Mouse (Mus musculus) CH12.LX (cell line): ENCODE results near the gene Padi1. TPM values are rescaled to one million over a fixed set of nuclear protein-coding genes. Genes with fewer than 3 reads are reported as not detected.

Source experiments
- DNase-seq: peaks from one replicate; pipeline ENCODE4 v3.0.0-alpha.2; 2013; ENCODE audit errors: extremely low read depth
- H3K27ac ChIP-seq: 2 replicates; pipeline ENCODE4 v1.5.1; 2012; ENCODE audit warnings: low read depth, mild to moderate bottlenecking, control low read depth, moderate library complexity; ENCODE audit not compliant: insufficient read depth
- H3K27me3 ChIP-seq: replicated peaks from 2 replicates; pipeline ENCODE3; 2012; ENCODE audit warnings: inconsistent platforms
- H3K36me3 ChIP-seq, 2 experiments: replicated peaks in 1 of 2; 2 replicates each; pipeline versions ENCODE3 to v1.6.1; 2012; ENCODE audit warnings: inconsistent platforms in 1 of 2, low read length in 1 of 2, mild to moderate bottlenecking in 1 of 2, mixed read lengths in 1 of 2, moderate library complexity in 1 of 2; ENCODE audit not compliant: control insufficient read depth in 1 of 2, insufficient read depth in 1 of 2
- H3K4me1 ChIP-seq, 2 experiments: 2 replicates each; pipeline ENCODE4 v1.6.1; 2012; ENCODE audit warnings: inconsistent platforms in 1 of 2, moderate library complexity in 1 of 2; ENCODE audit not compliant: insufficient read depth in 2 of 2, control insufficient read depth in 1 of 2
- H3K4me2 ChIP-seq: 2 replicates; pipeline ENCODE4 v1.6.1; 2012; ENCODE audit warnings: low read depth, mild to moderate bottlenecking, control low read depth; ENCODE audit not compliant: poor library complexity, insufficient read depth, severe bottlenecking
- H3K4me3 ChIP-seq, 3 experiments: fragments of 150-350 bp in 1 of 3; sonication (generic) in 1 of 3; replicated peaks in 1 of 3; 2 replicates each; pipeline versions ENCODE3 to v1.5.1; 2011 to 2012; ENCODE audit warnings: low read depth in 2 of 3, low read length in 2 of 3, mild to moderate bottlenecking in 2 of 3, moderate library complexity in 2 of 3, control low read depth in 1 of 3, improper control_type of control experiment in 1 of 3, inconsistent platforms in 1 of 3, mixed read lengths in 1 of 3; ENCODE audit not compliant: poor library complexity in 1 of 3
- H3K79me2 ChIP-seq: replicated peaks from 2 replicates; pipeline ENCODE4 v1.6.1; 2012; ENCODE audit warnings: mild to moderate bottlenecking, moderate library complexity; ENCODE audit not compliant: control insufficient read depth, poor library complexity, insufficient read depth, severe bottlenecking; ENCODE audit errors: extremely low read depth
- H3K9ac ChIP-seq: 2 replicates; pipeline ENCODE4 v1.6.1; 2012; ENCODE audit warnings: low read depth, mild to moderate bottlenecking, control low read depth, moderate library complexity; ENCODE audit not compliant: insufficient read depth
- H3K9me3 ChIP-seq: replicated peaks from 2 replicates; pipeline ENCODE3; 2012; ENCODE audit warnings: low read length, inconsistent platforms, mixed read lengths
- CHD1 ChIP-seq: IDR thresholded peaks from 2 replicates; pipeline ENCODE4 v1.6.1; 2012; ENCODE audit warnings: low read depth, low read length, improper control_type of control experiment, inconsistent platforms
- CHD2 ChIP-seq: IDR thresholded peaks from 2 replicates; pipeline ENCODE4 v1.6.1; 2011; ENCODE audit warnings: low read length, improper control_type of control experiment
- CTCF ChIP-seq, 2 experiments: IDR thresholded peaks in 1 of 2; conservative IDR thresholded peaks in 1 of 2; 2 replicates each; pipeline ENCODE4 v1.5.1; 2011 to 2012; ENCODE audit warnings: low read depth in 2 of 2, low read length in 2 of 2, improper control_type of control experiment in 1 of 2, inconsistent platforms in 1 of 2, mild to moderate bottlenecking in 1 of 2, moderate library complexity in 1 of 2
- ELF1 ChIP-seq: IDR thresholded peaks from 2 replicates; pipeline ENCODE4 v1.6.1; 2014; ENCODE audit warnings: low read depth, mild to moderate bottlenecking, inconsistent platforms, low read length, improper control_type of control experiment
- ETS1 ChIP-seq: conservative IDR thresholded peaks from 2 replicates; pipeline ENCODE4 v1.6.1; 2012; ENCODE audit warnings: low read depth, mild to moderate bottlenecking, inconsistent platforms, low read length, improper control_type of control experiment, moderate library complexity
- HCFC1 ChIP-seq: IDR thresholded peaks from 2 replicates; pipeline ENCODE4 v1.6.1; 2012; ENCODE audit warnings: low read depth, mild to moderate bottlenecking, inconsistent platforms, low read length, improper control_type of control experiment
- IRF4 ChIP-seq: IDR thresholded peaks from 2 replicates; pipeline ENCODE4 v1.6.1; 2014; ENCODE audit warnings: low read depth, mild to moderate bottlenecking, inconsistent platforms, low read length, improper control_type of control experiment
- KAT2A ChIP-seq: IDR thresholded peaks from 2 replicates; pipeline ENCODE4 v1.6.1; 2012; ENCODE audit warnings: low read length, improper control_type of control experiment, inconsistent platforms; ENCODE audit not compliant: insufficient replicate concordance
- MAX ChIP-seq: IDR thresholded peaks from 2 replicates; pipeline ENCODE4 v1.6.1; 2011; ENCODE audit warnings: low read length, improper control_type of control experiment
- NELFE ChIP-seq: IDR thresholded peaks from 2 replicates; pipeline ENCODE4 v1.6.1; 2011; ENCODE audit warnings: low read depth, low read length, improper control_type of control experiment
- NRF1 ChIP-seq: IDR thresholded peaks from 2 replicates; pipeline ENCODE4 v1.6.1; 2014; ENCODE audit warnings: low read depth, mild to moderate bottlenecking, inconsistent platforms, low read length, improper control_type of control experiment, moderate library complexity
- PAX5 ChIP-seq: IDR thresholded peaks from 2 replicates; pipeline ENCODE4 v1.6.1; 2012; ENCODE audit warnings: low read length, inconsistent platforms, mixed read lengths
- POLR2A ChIP-seq: IDR thresholded peaks from 2 replicates; pipeline ENCODE4 v1.6.1; 2011; ENCODE audit warnings: low read depth, mild to moderate bottlenecking, improper control_type of control experiment, low read length
- POLR2AphosphoS2 ChIP-seq: IDR thresholded peaks from 2 replicates; pipeline ENCODE4 v1.6.1; 2011; ENCODE audit warnings: low read depth, low read length, improper control_type of control experiment
- RAD21 ChIP-seq: IDR thresholded peaks from 2 replicates; pipeline ENCODE4 v1.6.1; 2011; ENCODE audit warnings: low read depth, mild to moderate bottlenecking, low read length, improper control_type of control experiment, moderate library complexity
- SIN3A ChIP-seq: IDR thresholded peaks from 2 replicates; pipeline ENCODE4 v1.6.1; 2012; ENCODE audit warnings: low read length, improper control_type of control experiment, inconsistent platforms
- SMC3 ChIP-seq: IDR thresholded peaks from 2 replicates; pipeline ENCODE4 v1.6.1; 2011; ENCODE audit warnings: low read depth, low read length, improper control_type of control experiment
- TBP ChIP-seq: conservative IDR thresholded peaks from 2 replicates; pipeline ENCODE4 v1.6.1; 2011; ENCODE audit warnings: low read depth, low read length, improper control_type of control experiment
- UBTF ChIP-seq: IDR thresholded peaks from 2 replicates; pipeline ENCODE4 v1.6.1; 2012; ENCODE audit warnings: low read depth, mild to moderate bottlenecking, inconsistent platforms, low read length, improper control_type of control experiment, moderate library complexity
- USF1 ChIP-seq: IDR thresholded peaks from 2 replicates; pipeline ENCODE4 v1.6.1; 2014; ENCODE audit warnings: low read depth, mild to moderate bottlenecking, inconsistent platforms, low read length, improper control_type of control experiment
- USF2 ChIP-seq: conservative IDR thresholded peaks from 2 replicates; pipeline ENCODE4 v1.6.1; 2011; ENCODE audit warnings: low read depth, low read length, improper control_type of control experiment
- ZKSCAN1 ChIP-seq: IDR thresholded peaks from 2 replicates; pipeline ENCODE4 v1.6.1; 2012; ENCODE audit warnings: low read depth, inconsistent platforms, low read length, improper control_type of control experiment, borderline replicate concordance
- ZMIZ1 ChIP-seq: IDR thresholded peaks from 2 replicates; pipeline ENCODE4 v1.6.1; 2012; ENCODE audit warnings: low read depth, mild to moderate bottlenecking, inconsistent platforms, low read length, improper control_type of control experiment
- ZNF384 ChIP-seq: IDR thresholded peaks from 2 replicates; pipeline ENCODE4 v1.6.1; 2012; ENCODE audit warnings: low read depth, low read length, improper control_type of control experiment, inconsistent platforms
- dilution Hi-C: fragments of 300-500 bp; cut with MboI; formaldehyde crosslinking; loops from 2 replicates; pipeline ENCODE4 v1.14.3; 2020; ENCODE audit warnings: low sequenced_read_pairs; ENCODE audit not compliant: extremely low pct_unique_long_range_greater_than_20kb, extremely low pct_ligation_motif_present
- in situ Hi-C: fragments of 300-500 bp; cut with MboI; formaldehyde crosslinking; loops from 3 replicates; pipeline ENCODE4 v1.14.3; 2019; ENCODE audit warnings: low sequenced_read_pairs, low pct_ligation_motif_present, low pct_unique_long_range_greater_than_20kb, mixed read lengths
- polyA plus RNA-seq: library from polyadenylated mRNA; unstranded; fragments of >175 nt; gene quantifications from 2 replicates; pipeline ENCODE4 v1.2.1, GENCODE M21; 2012; ENCODE audit warnings: low read depth; ENCODE audit not compliant: insufficient read length
- total RNA-seq, 2 experiments: library from RNA; depleted of rRNA; stranded (reverse); fragments of 300-350 nt in 1 of 2; fragments of >200 nt in 1 of 2; gene quantifications; 2 replicates each; pipeline ENCODE4 v1.2.3; 2012 to 2014

Gene Padi1
- total and polyA plus RNA-seq, 3 experiments, result 0.04 TPM; not detected in 2

GRCm38 (mm10) chr4:140814241-140815225 lies 31.0 kb downstream of the Padi1 start:
- Histone ChIP-seq H3K79me2 (no peaks in the 10 kb centered on the region), H3K27me3 (peaks cover 62% of the 10 kb centered on the region), H3K9me3 (peaks cover 4% of the 10 kb centered on the region), H3K4me3 (peak overlapping the region; percentile 38 to 56 (median 47)), H3K36me3 (no peaks in the 10 kb centered on the region), H3K4me2 (0 out of 2 replicates have a peak overlapping the region, but pooled peaks have one; percentile 17), H3K9ac (no peak overlapping the region), H3K4me1 (peaks cover 3 to 8% of the 10 kb centered on the region in 2 experiments; a peak in 1 of 4 replicates), H3K27ac (no peak overlapping the region)
- dilution Hi-C loops, result no loop called here
- TF ChIP-seq ETS1 (no peak), TBP (no peak), POLR2AphosphoS2 (no peak), IRF4 (no peak), NELFE (no peak), CHD1 (no peak), USF1 (no peak), CTCF (conservative IDR thresholded peaks at IDR 0.05 in 1 of 2, IDR thresholded peaks at IDR 0.05 in 1 of 2; ENCODE audit: low read depth in 2 of 2, low read length in 2 of 2) (peak in 1 of 2 experiments; percentile 61; a peak in 2 of 4 replicates), RAD21 (peak; percentile 7), SMC3 (peak; percentile 40), ZKSCAN1 (no peak)
- DNase-seq, result no peak
- in situ Hi-C loops, result no loop called here

DNA sequence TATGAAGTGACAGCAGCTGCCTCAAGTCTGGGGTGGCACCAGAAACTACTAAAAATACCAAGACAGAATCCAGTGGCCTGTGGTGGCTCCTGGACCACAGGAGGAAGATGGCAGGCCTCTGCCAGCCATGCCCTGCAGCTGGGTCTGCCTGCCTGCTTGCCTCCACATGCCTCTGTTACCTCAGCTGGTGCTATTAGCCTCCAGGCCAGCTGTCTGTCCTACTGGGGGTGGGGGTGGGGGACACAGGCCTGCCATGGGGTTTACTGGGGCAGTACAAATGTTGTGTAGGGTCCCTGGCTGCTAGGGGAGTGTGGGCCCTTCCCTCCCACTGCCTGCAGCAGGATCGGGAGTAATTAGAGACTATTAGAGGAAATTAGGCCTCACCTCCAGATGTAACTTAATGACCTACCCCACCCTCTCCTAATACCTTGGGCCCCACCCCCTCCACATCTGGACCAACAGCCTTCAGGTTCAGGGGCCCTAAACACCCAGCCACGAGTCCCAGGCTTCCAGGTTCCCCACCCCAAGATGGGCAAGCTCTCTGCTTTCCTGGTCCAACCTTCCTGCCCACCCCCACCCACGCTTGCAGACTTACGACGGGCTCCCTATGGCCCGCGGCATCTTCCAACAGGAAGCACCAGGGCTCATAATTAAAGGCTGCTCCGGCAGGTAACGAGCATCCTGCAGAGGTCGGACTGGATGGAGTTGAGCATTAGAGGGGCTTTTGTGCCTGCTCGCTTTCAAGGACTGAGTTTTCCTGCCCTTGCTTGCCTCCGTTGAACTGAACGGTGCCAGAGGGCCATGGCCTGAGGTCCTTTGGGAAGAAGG lies 32.0 kb downstream of the Padi1 start:
- dilution Hi-C loops (no loop called here), in situ Hi-C loops (no loop called here)
- Histone ChIP-seq H3K4me2 (no peak overlapping the region), H3K4me3 (peak overlapping the region in 1 of 3 experiments; percentile 10), H3K4me1 (peaks cover 3 to 8% of the 10 kb centered on the region in 2 experiments; a peak in 1 of 4 replicates), H3K79me2 (no peaks in the 10 kb centered on the region), H3K36me3 (no peaks in the 10 kb centered on the region), H3K27me3 (peaks cover 63% of the 10 kb centered on the region), H3K9me3 (peaks cover 4% of the 10 kb centered on the region), H3K27ac (no peak overlapping the region), H3K9ac (no peak overlapping the region)
- TF ChIP-seq ELF1, result no peak
- no peak for TF ChIP-seq SMC3
- no peak for TF ChIP-seq ZNF384
- no peak for TF ChIP-seq POLR2A
- no peak for TF ChIP-seq UBTF
- TF ChIP-seq CHD2, result no peak
- TF ChIP-seq HCFC1, result no peak
- no peak for TF ChIP-seq KAT2A
- TF ChIP-seq POLR2AphosphoS2, result no peak
- TF ChIP-seq USF2, result no peak
- no peak for TF ChIP-seq NRF1
- TF ChIP-seq IRF4, result no peak
- TF ChIP-seq ZMIZ1, result no peak
- TF ChIP-seq MAX, result no peak
- no peak for TF ChIP-seq SIN3A
- no peak for TF ChIP-seq PAX5
- no peak for DNase-seq
